Comparison of ENCODE assay signal across 21 mouse cellular contexts in genomic region chr1:187896291-187896690, GRCm38 (mm10).
DNase-seq lines count a peak whose midpoint lies in the region; ATAC-seq and TF ChIP-seq lines count a peak whose summit lies in the region.
"Had no signal": no experiment of that assay in that cellular context is flagged by ENCODE, and none has a peak within 500 bp of the region (broad histone marks: within the 10 kb centered on the region; RNA-seq: fewer than 3 reads in every experiment).

No protein-coding gene starts in this region.

- whole genome bisulfite sequencing in liver, postnatal 0 days (ENCODE audit: insufficient replicate concordance): 50% methylated on average over 3 of the region's 3 CpGs
- WGBS in liver, embryonic 12.5 days (ENCODE audit: insufficient replicate concordance): 57% methylated on average over 3 of the region's 3 CpGs
- 45% methylated on average over 3 of the region's 3 CpGs for WGBS in intestine, postnatal 0 days

- no peak for TF ChIP-seq EP300 in liver, postnatal 0 days (IDR thresholded peaks at IDR 0.05; ENCODE audit: low read depth)

- H3K27me3 ChIP-seq in liver, postnatal 0 days (ENCODE audit: insufficient read depth, low read length): no peaks in the 10 kb centered on the region
- H3K27me3 ChIP-seq in liver, embryonic 12.5 days (replicated peaks): no peaks in the 10 kb centered on the region
- H3K27me3 ChIP-seq in intestine, postnatal 0 days (replicated peaks; ENCODE audit: control insufficient read depth, insufficient read depth, low read length): no peaks in the 10 kb centered on the region
- H3K27me3 ChIP-seq: embryonic facial prominence, embryonic 12.5 days; heart, embryonic 12.5 days; hindbrain, embryonic 15.5 days had no signal

- H3K9me3 ChIP-seq in liver, postnatal 0 days (ENCODE audit: low read length): no peaks in the 10 kb centered on the region
- H3K9me3 ChIP-seq in liver, embryonic 12.5 days (replicated peaks): no peaks in the 10 kb centered on the region
- no peaks in the 10 kb centered on the region for H3K9me3 ChIP-seq in intestine, postnatal 0 days (ENCODE audit: control insufficient read depth)
- H3K9me3 ChIP-seq: embryonic facial prominence, embryonic 12.5 days; heart, embryonic 12.5 days; hindbrain, embryonic 10.5 days; hindbrain, embryonic 15.5 days had no signal

- H3K4me1 ChIP-seq in liver, postnatal 0 days (ENCODE audit: insufficient read depth): peaks cover 2% of the 10 kb centered on the region; the same call in 1 of the 2 replicates
- no peaks in the 10 kb centered on the region for H3K4me1 ChIP-seq in liver, embryonic 12.5 days
- peaks cover 26% of the 10 kb centered on the region for H3K4me1 ChIP-seq in intestine, postnatal 0 days (replicated peaks; ENCODE audit: control insufficient read depth, insufficient read depth, low read length)
- H3K4me1 ChIP-seq: hindbrain, embryonic 15.5 days had no signal

- H3K36me3 ChIP-seq in liver, postnatal 0 days (replicated peaks; ENCODE audit: insufficient read depth, low read length): no peaks in the 10 kb centered on the region
- no peaks in the 10 kb centered on the region for H3K36me3 ChIP-seq in liver, embryonic 12.5 days
- no peaks in the 10 kb centered on the region for H3K36me3 ChIP-seq in intestine, postnatal 0 days (ENCODE audit: control insufficient read depth, insufficient read depth)
- H3K36me3 ChIP-seq: embryonic facial prominence, embryonic 12.5 days; G1E; heart, embryonic 12.5 days; hindbrain, embryonic 10.5 days; hindbrain, embryonic 15.5 days had no signal

- no peak overlapping the region for H3K4me2 ChIP-seq in liver, postnatal 0 days (ENCODE audit: low read depth, low read length)
- no peak overlapping the region for H3K4me2 ChIP-seq in liver, embryonic 12.5 days
- H3K4me2 ChIP-seq in intestine, postnatal 0 days (replicated peaks; ENCODE audit: low read depth): no peak overlapping the region
- H3K4me2 ChIP-seq: embryonic facial prominence, embryonic 12.5 days; heart, embryonic 12.5 days; hindbrain, embryonic 15.5 days had no signal

- H3K27ac ChIP-seq in liver, postnatal 0 days (ENCODE audit: low read depth): no peak overlapping the region
- no peak overlapping the region for H3K27ac ChIP-seq in liver, embryonic 12.5 days
- peak overlapping the region; percentile 46 for H3K27ac ChIP-seq in intestine, postnatal 0 days (ENCODE audit: low read depth, low read length)
- H3K27ac ChIP-seq: embryonic facial prominence, embryonic 12.5 days; hindbrain, embryonic 10.5 days; hindbrain, embryonic 15.5 days had no signal

- ATAC-seq in liver, postnatal 0 days: peak; percentile 23; the same call in 1 of the 2 replicates
- ATAC-seq in liver, embryonic 12.5 days: no peak
- ATAC-seq in intestine, postnatal 0 days: peak; percentile 15; the same call in 1 of the 2 replicates
- ATAC-seq: CD4-positive, CD25-positive, alpha-beta regulatory T cell, adult 4 months; forebrain, embryonic 16.5 days; inflammation-experienced regulatory T-cells, adult 6 months had no signal

- no peak overlapping the region for H3K4me3 ChIP-seq in liver, postnatal 0 days (ENCODE audit: low read depth, low read length)
- H3K4me3 ChIP-seq in liver, embryonic 12.5 days: no peak overlapping the region
- H3K4me3 ChIP-seq in intestine, postnatal 0 days (ENCODE audit: low read depth, low read length): no peak overlapping the region
- H3K4me3 ChIP-seq: embryonic facial prominence, embryonic 12.5 days; heart, embryonic 12.5 days; hindbrain, embryonic 10.5 days; hindbrain, embryonic 15.5 days had no signal

- no peak overlapping the region for H3K9ac ChIP-seq in liver, postnatal 0 days (replicated peaks)
- H3K9ac ChIP-seq in liver, embryonic 12.5 days: no peak overlapping the region
- H3K9ac ChIP-seq in intestine, postnatal 0 days (ENCODE audit: low read depth, low read length): no peak overlapping the region
- H3K9ac ChIP-seq: embryonic facial prominence, embryonic 12.5 days; heart, embryonic 12.5 days; hindbrain, embryonic 15.5 days had no signal

- DNase-seq in adrenal gland, adult (ENCODE audit: inconsistent age in 2 of 2, low spot score in 1 of 2): peak; percentile 10 to 82
- DNase-seq in adrenal gland, postnatal 25 days: no peak
- DNase-seq in liver, postnatal 0 days: no peak
- no peak for DNase-seq in gastrocnemius, adult 8-10 months (ENCODE audit: low spot score in 2 of 2)
- DNase-seq in kidney, adult 9 months: no peak
- DNase-seq: B cell, adult 2 months; cerebellum, adult 11 months; cerebellum, adult 8-10 months; cerebellum, postnatal 14 days; gastrocnemius, postnatal 25 days; kidney, adult 8-10 months had no signal

- no peak for TF ChIP-seq CTCF in liver, postnatal 0 days (IDR thresholded peaks at IDR 0.05; ENCODE audit: low read depth)
- no peak for TF ChIP-seq CTCF in intestine, postnatal 0 days (IDR thresholded peaks at IDR 0.05; ENCODE audit: low read depth)

Comparison
In these comparisons a context has a peak if more than half of its experiments do, and no peak if none do; other contexts are left out.
1. DNase-seq: peak in adrenal gland, adult (2 of 2); none in adrenal gland, postnatal 25 days (single experiment), liver, postnatal 0 days (single experiment), gastrocnemius, adult 8-10 months (0 of 2) and kidney, adult 9 months (single experiment).